Mouse (Mus musculus) bone marrow, adult 2 months (tissue): ENCODE measurements around the gene Sema3a.
"Not testable (repeated sequence)": the region's sequence is repeated elsewhere in the genome, so short reads cannot be mapped to it uniquely, and the experiment has no call there.

Experiments used
- CTCF ChIP-seq: fragments of 200-500 bp; IDR thresholded peaks from 2 replicates; pipeline ENCODE4 v1.5.1; 2011; ENCODE audit warnings: low read length, control low read depth; ENCODE audit not compliant: control insufficient read depth, insufficient read depth
- POLR2A ChIP-seq: fragments of 200-500 bp; IDR thresholded peaks from 2 replicates; pipeline ENCODE4 v1.6.1; 2011; ENCODE audit warnings: low read depth, mild to moderate bottlenecking, control low read depth, low read length, borderline replicate concordance; ENCODE audit not compliant: control insufficient read depth

GRCm38 (mm10) chr5:13614575-13614974 is 489.4 kb downstream of the Sema3a start:
- TF ChIP-seq CTCF, POLR2A: not testable (repeated sequence)
